Mouse (Mus musculus): ENCODE measurements around the gene Arl5b. TPM values are rescaled to one million over a fixed set of nuclear protein-coding genes. Genes with fewer than 3 reads are reported as not detected.

Arl5b gene
- polyA plus RNA-seq, 1 experiment from 2014 or later: 28.4 TPM

- H3K4me1 ChIP-seq: no peaks in the 10 kb centered on the region
- whole genome bisulfite sequencing: 91% methylated on average over 6 of the region's 6 CpGs
- H3K27ac ChIP-seq (replicated peaks): no peak overlapping the region
- H3K4me2 ChIP-seq: no peak overlapping the region
- no peaks in the 10 kb centered on the region for H3K9me3 ChIP-seq (replicated peaks)
- no peaks in the 10 kb centered on the region for H3K36me3 ChIP-seq
- H3K4me3 ChIP-seq (replicated peaks): no peak overlapping the region
- no peak overlapping the region for H3K9ac ChIP-seq (replicated peaks)
- no peaks in the 10 kb centered on the region for H3K27me3 ChIP-seq (replicated peaks)
- ATAC-seq (ENCODE audit: low FRiP score): no peak
These were observed 63.5 kb downstream of the Arl5b start for GRCm38 (mm10) chr2:15112741-15113140.

- 95% methylated on average over 1 of the region's 1 CpGs for WGBS
- H3K4me2 ChIP-seq: no peak overlapping the region
These were observed 72.1 kb downstream of the Arl5b start for GRCm38 (mm10) chr2:15121217-15121680.

More at GRCm38 (mm10) chr2:15121217-15121680, 72.1 kb downstream of the Arl5b start:
- Histone ChIP-seq H3K9me3 (replicated peaks) (no peaks in the 10 kb centered on the region), H3K27me3 (replicated peaks) (no peaks in the 10 kb centered on the region), H3K9ac (replicated peaks) (no peak overlapping the region), H3K36me3 (no peaks in the 10 kb centered on the region), H3K4me3 (replicated peaks) (no peak overlapping the region), H3K4me1 (no peaks in the 10 kb centered on the region), H3K27ac (replicated peaks) (no peak overlapping the region)
- ATAC-seq (ENCODE audit: low FRiP score): no peak

Other genes with a start within 250 kb of the Arl5b start
- gene Nsun6, start 5.7 kb downstream of the Arl5b start, polyA plus RNA-seq (2015; fragmentation: Nextera tagmentation; extraction: Ambion mirVana): 11.6 and 15.0 TPM in 2 replicates